Mouse (Mus musculus): ENCODE measurements around the gene Gpc4. TPM values are rescaled to one million over a fixed set of nuclear protein-coding genes. Genes with fewer than 3 reads are reported as not detected.

Gene Gpc4
- total and polyA plus RNA-seq, 2 experiments from 2014 or later: 19.1 to 33.9 TPM

DNA sequence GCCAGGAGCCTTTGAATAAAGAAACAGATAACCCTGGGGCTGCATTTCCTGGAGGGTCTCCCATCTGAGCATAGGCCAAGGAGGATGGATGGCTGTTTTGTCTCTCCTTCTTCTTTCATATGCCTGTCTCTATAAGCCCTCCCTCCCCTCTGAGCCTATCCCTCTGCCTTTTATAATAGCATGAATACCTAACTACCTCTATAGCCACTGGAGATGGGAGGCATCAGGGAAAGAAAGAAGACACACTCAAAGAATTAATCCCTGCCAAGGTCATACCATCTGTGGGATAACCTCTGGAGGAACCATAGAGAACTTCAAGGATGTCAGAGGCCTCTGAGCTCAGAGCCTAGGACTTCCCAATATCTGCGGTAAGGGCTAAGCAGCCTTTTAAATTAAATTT lies 35.4 kb downstream of the Gpc4 start:
- Histone ChIP-seq H3K36me3 (replicated peaks; ENCODE audit: control insufficient read depth, insufficient read depth, low read length) (no peaks in the 10 kb centered on the region), H3K9me3 (replicated peaks; ENCODE audit: control insufficient read depth, low read length) (no peaks in the 10 kb centered on the region), H3K4me1 (ENCODE audit: control insufficient read depth, insufficient read depth) (no peaks in the 10 kb centered on the region), H3K9ac (replicated peaks; ENCODE audit: low read depth, low read length) (no peak overlapping the region), H3K27ac (ENCODE audit: low read depth) (no peak overlapping the region), H3K4me2 (ENCODE audit: low read depth, low read length) (no peak overlapping the region), H3K4me3 (ENCODE audit: low read depth, low read length) (no peak overlapping the region), H3K27me3 (ENCODE audit: control insufficient read depth, insufficient read depth, low read length) (no peaks in the 10 kb centered on the region)
- TF ChIP-seq EP300 (IDR thresholded peaks at IDR 0.05; ENCODE audit: low read depth) (no peak), CTCF (IDR thresholded peaks at IDR 0.05; ENCODE audit: low read depth) (no peak)
- WGBS: 82% methylated on average over 1 of the region's 1 CpGs
- no peak for ATAC-seq (ENCODE audit: insufficient read depth, low read depth)
- DNase-seq (ENCODE audit: low spot score): no peak

DNA sequence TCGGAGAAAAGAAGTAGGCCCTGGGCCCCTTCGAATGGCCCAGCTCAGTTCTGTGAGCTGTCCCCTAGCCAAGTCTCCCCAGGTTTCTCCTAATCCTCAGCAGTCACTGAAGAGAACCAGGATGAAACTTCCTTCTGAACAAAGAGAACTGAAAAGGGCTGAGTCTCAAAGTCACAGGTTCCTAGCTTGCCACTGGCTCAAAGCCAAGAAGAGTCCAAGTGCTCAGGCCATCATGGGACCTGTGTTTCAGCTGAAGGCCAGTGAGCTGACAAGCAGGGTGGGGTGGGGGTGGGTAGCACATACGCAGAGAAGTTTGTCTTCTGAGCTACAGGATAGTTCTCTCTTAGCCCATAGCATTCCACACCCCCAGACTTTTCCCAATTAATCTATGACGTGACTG lies 36.3 kb downstream of the Gpc4 start:
- H3K9me3 ChIP-seq (replicated peaks; ENCODE audit: control insufficient read depth, low read length): no peaks in the 10 kb centered on the region
- H3K27ac ChIP-seq (ENCODE audit: low read depth): no peak overlapping the region
- ATAC-seq (ENCODE audit: insufficient read depth, low read depth): 0 out of 2 replicates have a peak, but pooled peaks have one; percentile 14
- H3K4me3 ChIP-seq (ENCODE audit: low read depth, low read length): no peak overlapping the region
- WGBS: 55% methylated on average over 4 of the region's 4 CpGs
- H3K4me2 ChIP-seq (ENCODE audit: low read depth, low read length): no peak overlapping the region
- no peaks in the 10 kb centered on the region for H3K36me3 ChIP-seq (replicated peaks; ENCODE audit: control insufficient read depth, insufficient read depth, low read length)
- H3K9ac ChIP-seq (replicated peaks; ENCODE audit: low read depth, low read length): no peak overlapping the region
- no peaks in the 10 kb centered on the region for H3K4me1 ChIP-seq (ENCODE audit: control insufficient read depth, insufficient read depth)
- TF ChIP-seq EP300 (IDR thresholded peaks at IDR 0.05; ENCODE audit: low read depth) (no peak), CTCF (IDR thresholded peaks at IDR 0.05; ENCODE audit: low read depth) (no peak)
- DNase-seq (ENCODE audit: low spot score): no peak
- H3K27me3 ChIP-seq (ENCODE audit: control insufficient read depth, insufficient read depth, low read length): no peaks in the 10 kb centered on the region

DNA sequence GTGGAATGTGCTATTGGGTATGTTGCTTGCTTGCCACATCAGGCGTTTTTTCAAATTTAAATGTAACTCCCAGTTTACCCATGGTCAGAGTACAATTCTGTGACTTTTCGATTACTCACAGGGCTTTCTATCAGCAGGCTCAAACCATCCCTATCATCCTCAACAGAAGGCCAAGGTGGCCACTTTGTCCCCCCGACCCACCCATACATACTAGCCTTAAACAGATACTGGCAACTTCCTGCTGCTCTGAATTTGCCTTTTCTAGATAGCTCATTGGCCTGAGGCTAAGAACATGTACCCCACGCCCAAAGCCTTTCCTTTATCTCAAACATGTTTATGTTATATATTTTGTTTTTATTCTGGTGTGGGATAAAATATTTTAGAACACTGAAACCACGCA lies 51.4 kb downstream of the Gpc4 start:
- 87% methylated on average over 5 of the region's 5 CpGs for WGBS
- DNase-seq (ENCODE audit: low spot score) (no peak), ATAC-seq (ENCODE audit: insufficient read depth, low read depth) (no peak)
- no peak overlapping the region for H3K4me2 ChIP-seq (ENCODE audit: low read depth, low read length)
- no peaks in the 10 kb centered on the region for H3K27me3 ChIP-seq (ENCODE audit: control insufficient read depth, insufficient read depth, low read length)
- H3K4me1 ChIP-seq (ENCODE audit: control insufficient read depth, insufficient read depth): peaks cover 3% of the 10 kb centered on the region; the same call in 1 of the 2 replicates
- H3K9ac ChIP-seq (replicated peaks; ENCODE audit: low read depth, low read length): no peak overlapping the region
- H3K36me3 ChIP-seq (replicated peaks; ENCODE audit: control insufficient read depth, insufficient read depth, low read length): no peaks in the 10 kb centered on the region
- H3K27ac ChIP-seq (ENCODE audit: low read depth): no peak overlapping the region
- H3K4me3 ChIP-seq (ENCODE audit: low read depth, low read length): no peak overlapping the region
- no peaks in the 10 kb centered on the region for H3K9me3 ChIP-seq (replicated peaks; ENCODE audit: control insufficient read depth, low read length)
- TF ChIP-seq CTCF (IDR thresholded peaks at IDR 0.05; ENCODE audit: low read depth): no peak
- no peak for TF ChIP-seq EP300 (IDR thresholded peaks at IDR 0.05; ENCODE audit: low read depth)

DNA sequence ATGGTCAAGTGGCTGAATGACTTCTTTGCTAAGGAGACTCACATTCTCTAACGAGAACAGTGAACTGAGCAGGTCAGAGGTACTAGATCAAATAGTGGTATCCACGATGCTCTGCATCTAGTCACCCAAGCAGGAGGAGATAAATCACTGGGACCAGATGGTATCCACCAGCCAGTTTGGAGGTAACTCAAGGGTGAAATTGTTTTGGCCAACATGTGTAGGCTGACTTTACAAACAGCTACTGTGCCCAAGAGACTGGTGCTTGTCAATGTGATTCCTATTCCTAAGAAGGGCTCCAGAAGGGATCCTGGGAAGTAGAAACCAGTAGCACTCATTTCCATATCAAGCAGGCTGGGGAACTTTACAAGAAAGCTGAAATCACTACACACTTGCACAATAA lies 55.4 kb downstream of the Gpc4 start:
- 40% methylated on average over 2 of the region's 2 CpGs for WGBS
- no peak for ATAC-seq (ENCODE audit: insufficient read depth, low read depth)

DNA sequence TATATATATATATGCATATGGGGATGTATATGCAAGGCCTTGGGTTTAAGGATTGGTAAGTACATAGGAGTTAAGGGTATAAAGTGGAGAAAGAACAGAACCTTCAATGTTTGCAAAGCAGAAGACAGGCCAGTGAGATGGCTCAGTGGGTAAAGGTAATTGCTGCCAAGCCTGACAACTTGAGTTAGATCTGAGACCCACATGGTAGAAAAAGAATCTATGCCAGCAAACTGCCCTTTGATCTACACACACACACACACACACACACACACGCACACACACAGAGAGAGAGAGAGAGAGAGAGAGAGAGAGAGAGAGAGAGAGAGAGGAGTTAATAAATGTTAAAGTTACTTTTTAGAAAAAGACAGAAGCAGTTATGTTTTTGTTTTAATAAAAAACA lies 56.1 kb downstream of the Gpc4 start:
- 56% methylated on average over 1 of the region's 1 CpGs for WGBS
- TF ChIP-seq CTCF (IDR thresholded peaks at IDR 0.05; ENCODE audit: low read depth): no peak
- no peak for TF ChIP-seq EP300 (IDR thresholded peaks at IDR 0.05; ENCODE audit: low read depth)
- no peak for ATAC-seq (ENCODE audit: insufficient read depth, low read depth)

More for the DNA sequence above, 55.4 kb downstream of the Gpc4 start:
- H3K4me3 ChIP-seq (ENCODE audit: low read depth, low read length): no peak overlapping the region
- no peak overlapping the region for H3K4me2 ChIP-seq (ENCODE audit: low read depth, low read length)
- DNase-seq (ENCODE audit: low spot score): no peak
- H3K27ac ChIP-seq (ENCODE audit: low read depth): no peak overlapping the region
- H3K4me1 ChIP-seq (ENCODE audit: control insufficient read depth, insufficient read depth): no peaks in the 10 kb centered on the region; the same call in 1 of the 2 replicates
- H3K36me3 ChIP-seq (replicated peaks; ENCODE audit: control insufficient read depth, insufficient read depth, low read length): no peaks in the 10 kb centered on the region
- H3K27me3 ChIP-seq (ENCODE audit: control insufficient read depth, insufficient read depth, low read length): no peaks in the 10 kb centered on the region
- H3K9ac ChIP-seq (replicated peaks; ENCODE audit: low read depth, low read length): no peak overlapping the region
- TF ChIP-seq CTCF (IDR thresholded peaks at IDR 0.05; ENCODE audit: low read depth) (no peak), EP300 (IDR thresholded peaks at IDR 0.05; ENCODE audit: low read depth) (no peak)
- no peaks in the 10 kb centered on the region for H3K9me3 ChIP-seq (replicated peaks; ENCODE audit: control insufficient read depth, low read length)

DNA sequence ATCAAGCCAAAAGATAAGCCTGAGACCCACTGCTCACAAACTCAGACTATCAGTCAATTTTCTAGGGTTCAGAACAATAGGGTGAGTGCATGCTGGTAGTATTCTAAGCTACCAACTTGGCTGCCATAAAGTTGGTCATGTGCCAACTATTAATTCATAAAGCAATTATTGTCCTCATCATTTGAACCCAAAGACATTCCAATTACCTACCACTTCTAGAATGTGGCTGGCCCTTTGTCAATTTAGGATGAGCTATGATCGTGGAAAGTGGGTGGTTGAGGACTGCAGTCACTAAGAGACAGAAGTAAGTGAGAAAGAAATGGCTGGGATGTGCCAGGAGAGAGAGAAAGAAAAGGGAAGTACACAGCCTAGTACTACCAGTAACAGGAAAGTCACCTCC lies 61.3 kb downstream of the Gpc4 start:
- no peak overlapping the region for H3K27ac ChIP-seq (ENCODE audit: low read depth)
- H3K4me3 ChIP-seq (ENCODE audit: low read depth, low read length): no peak overlapping the region
- no peak for TF ChIP-seq CTCF (IDR thresholded peaks at IDR 0.05; ENCODE audit: low read depth)
- no peak for TF ChIP-seq EP300 (IDR thresholded peaks at IDR 0.05; ENCODE audit: low read depth)
- no peaks in the 10 kb centered on the region for H3K36me3 ChIP-seq (replicated peaks; ENCODE audit: control insufficient read depth, insufficient read depth, low read length)
- WGBS: 65% methylated on average over 1 of the region's 1 CpGs
- no peaks in the 10 kb centered on the region for H3K27me3 ChIP-seq (ENCODE audit: control insufficient read depth, insufficient read depth, low read length)
- H3K4me2 ChIP-seq (ENCODE audit: low read depth, low read length): no peak overlapping the region
- DNase-seq (ENCODE audit: low spot score) (no peak), ATAC-seq (ENCODE audit: insufficient read depth, low read depth) (no peak)
- H3K9ac ChIP-seq (replicated peaks; ENCODE audit: low read depth, low read length): no peak overlapping the region
- H3K9me3 ChIP-seq (replicated peaks; ENCODE audit: control insufficient read depth, low read length): no peaks in the 10 kb centered on the region
- H3K4me1 ChIP-seq (ENCODE audit: control insufficient read depth, insufficient read depth): no peaks in the 10 kb centered on the region

More for the DNA sequence above, 56.1 kb downstream of the Gpc4 start:
- no peak overlapping the region for H3K27ac ChIP-seq (ENCODE audit: low read depth)
- H3K9ac ChIP-seq (replicated peaks; ENCODE audit: low read depth, low read length): no peak overlapping the region
- no peak overlapping the region for H3K4me2 ChIP-seq (ENCODE audit: low read depth, low read length)
- no peaks in the 10 kb centered on the region; the same call in 1 of the 2 replicates for H3K4me1 ChIP-seq (ENCODE audit: control insufficient read depth, insufficient read depth)
- H3K9me3 ChIP-seq (replicated peaks; ENCODE audit: control insufficient read depth, low read length): no peaks in the 10 kb centered on the region
- no peak overlapping the region for H3K4me3 ChIP-seq (ENCODE audit: low read depth, low read length)
- no peak for DNase-seq (ENCODE audit: low spot score)
- H3K27me3 ChIP-seq (ENCODE audit: control insufficient read depth, insufficient read depth, low read length): no peaks in the 10 kb centered on the region
- no peaks in the 10 kb centered on the region for H3K36me3 ChIP-seq (replicated peaks; ENCODE audit: control insufficient read depth, insufficient read depth, low read length)

All from heart, postnatal 0 days (tissue).